Mouse (Mus musculus) T-helper 17 cell (primary cell): Measurements from ENCODE around the gene Bicc1.

ENCODE experiments used
- in situ Hi-C, 2 experiments: fragments of 300-600 bp; cut with MboI, MseI; formaldehyde crosslinking; loops; 1 replicate in 1 of 2; 2 replicates in 1 of 2; pipeline ENCODE4 v1.15.1; 2025; ENCODE audit warnings: high pct_unique_total_duplicates in 2 of 2

Gene Bicc1

DNA sequence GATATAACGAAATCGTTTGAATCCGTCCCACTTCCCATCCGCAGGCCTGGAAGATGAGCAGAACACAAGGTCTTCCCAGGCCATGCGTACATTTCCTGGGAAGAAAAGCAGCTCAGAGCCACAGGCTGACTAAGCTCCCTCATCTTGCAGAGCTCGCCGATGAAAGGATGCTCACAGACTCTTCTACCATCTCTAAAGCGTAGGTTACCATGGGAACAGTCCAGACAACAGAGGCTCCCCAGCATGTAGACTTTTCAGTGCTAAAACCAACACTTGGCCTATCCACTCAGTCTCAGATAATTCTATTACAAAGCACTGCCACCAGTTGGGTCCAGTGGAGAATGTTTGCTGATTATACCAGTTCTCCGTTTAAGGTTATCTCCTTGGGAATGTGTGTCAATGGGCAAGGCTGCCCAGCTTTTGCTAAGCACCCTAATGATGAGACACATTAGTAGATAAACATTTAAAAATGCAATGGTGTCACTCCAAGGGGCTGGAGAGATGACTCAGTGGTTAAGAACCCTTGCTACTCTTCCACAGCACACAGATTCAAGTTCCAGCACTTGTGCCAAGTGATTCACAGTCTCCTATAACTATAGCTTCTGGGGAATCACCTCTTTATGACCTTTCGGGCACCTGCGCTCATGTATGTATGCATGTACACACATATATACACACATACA lies 258.2 kb downstream of the Bicc1 start:
- in situ Hi-C loops, result no loop called here

DNA sequence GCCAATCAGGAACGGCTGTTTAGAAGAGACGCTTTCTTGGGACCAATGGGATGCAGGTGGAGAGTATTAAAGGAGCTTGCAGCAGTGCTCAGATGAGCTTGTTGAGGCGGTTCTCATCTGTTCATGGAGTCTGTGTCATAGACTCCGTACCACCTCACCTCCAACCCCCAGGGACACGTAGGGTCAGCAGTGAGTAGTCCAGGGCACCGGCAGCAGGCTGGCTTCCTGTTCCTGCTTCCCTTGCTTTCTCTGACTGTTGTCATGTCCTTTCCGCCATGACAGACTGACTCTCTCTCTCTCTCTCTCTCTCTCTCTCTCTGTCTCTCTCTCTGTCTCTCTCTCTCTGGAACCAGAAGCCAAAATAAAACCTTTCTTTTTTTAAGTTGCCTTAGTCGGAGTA lies 263.6 kb downstream of the Bicc1 start:
- in situ Hi-C loops, result no loop called here

DNA sequence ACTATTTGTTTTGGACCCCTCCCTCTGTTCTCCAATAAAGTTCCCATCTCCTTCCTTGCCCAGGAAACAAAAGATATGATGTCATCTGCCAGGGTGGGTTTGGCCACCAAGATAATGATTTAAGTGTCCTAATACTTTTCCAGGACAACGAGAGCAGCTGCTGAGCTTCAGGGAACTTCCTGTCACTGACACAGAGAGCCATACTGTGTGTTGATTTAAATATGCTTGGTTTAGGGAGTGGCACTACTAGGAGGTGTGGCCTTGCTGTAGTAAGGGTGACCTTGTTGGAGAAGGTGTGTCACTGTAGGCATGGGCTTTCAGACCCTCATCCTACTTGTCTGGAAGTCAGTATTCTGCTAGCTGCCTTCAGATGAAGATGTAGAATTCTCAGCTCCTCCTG lies 281.5 kb downstream of the Bicc1 start:
- in situ Hi-C loops, result no loop called here

DNA sequence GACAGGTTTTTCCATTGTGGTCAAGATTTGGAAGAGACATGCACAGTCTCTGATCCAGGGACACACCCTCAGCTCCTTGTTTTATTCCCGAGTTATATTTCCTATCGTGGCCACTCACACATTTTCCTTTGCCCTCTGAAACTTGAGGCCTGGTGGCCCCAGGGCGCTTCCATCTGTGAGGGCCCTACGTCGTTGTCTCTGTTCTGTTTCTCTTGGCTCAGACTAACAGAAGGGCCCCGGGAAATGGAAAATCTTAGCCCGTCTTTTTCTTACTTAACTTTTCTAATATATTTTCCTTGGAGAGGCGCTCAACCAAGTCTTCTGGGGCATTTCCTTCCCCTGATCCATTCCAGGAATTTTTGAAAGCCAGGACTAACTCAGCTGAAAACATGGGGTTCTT lies 281.9 kb downstream of the Bicc1 start:
- in situ Hi-C loops, result no loop called here

DNA sequence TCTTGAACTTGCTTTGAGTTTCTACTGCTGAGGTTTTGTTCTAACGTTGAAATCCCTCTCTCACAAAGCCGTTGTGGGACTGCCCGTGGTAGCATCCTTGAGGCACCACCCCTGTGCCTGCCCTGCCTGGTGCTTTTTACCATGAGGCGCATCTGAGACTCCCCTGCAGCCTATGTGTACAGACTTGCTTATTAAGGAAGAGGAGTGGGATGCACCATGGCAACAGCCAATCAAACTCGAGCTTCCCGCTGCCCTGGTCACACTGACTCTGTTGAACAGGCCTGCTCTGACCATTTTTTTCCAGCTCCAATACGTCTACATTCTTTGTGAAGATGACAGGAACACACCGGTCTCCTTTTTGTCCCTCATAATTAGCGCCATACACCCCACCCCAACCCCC lies 283.0 kb downstream of the Bicc1 start:
- in situ Hi-C loops, result no loop called here

DNA sequence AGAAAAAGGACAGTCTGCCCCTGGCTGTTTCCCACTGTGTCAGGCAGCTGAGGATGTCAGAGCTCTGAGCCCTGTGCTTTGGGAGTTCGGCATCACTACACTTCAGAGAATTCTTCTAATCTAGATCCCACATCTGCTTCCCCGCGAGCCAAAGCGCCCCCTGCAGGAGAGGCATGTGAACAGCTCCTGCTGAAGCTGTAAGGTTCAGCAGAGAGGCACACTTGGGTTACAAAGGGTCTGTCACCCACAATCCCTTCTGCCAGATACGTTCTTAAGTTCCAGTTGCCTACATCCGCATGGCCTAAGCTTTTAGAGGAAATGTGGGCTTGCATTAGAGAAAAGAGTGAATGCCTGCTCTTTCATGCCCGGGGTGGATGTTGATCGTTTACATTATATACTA lies 283.4 kb downstream of the Bicc1 start:
- in situ Hi-C loops, result no loop called here

- in situ Hi-C loops, result no loop called here
Measured at GRCm38 (mm10) chr10:70874994-70875538, 284.4 kb downstream of the Bicc1 start.
